ENCODE assay signal across 8 mouse cellular contexts in genomic region chrX:75415936-75416785, GRCm38 (mm10). TPM values are rescaled to one million over a fixed set of nuclear protein-coding genes. Genes with fewer than 3 reads are reported as not detected.
A peak's percentile ranks its signal among the peaks of the same experiment; 100 is the strongest.
DNase-seq lines count a peak whose midpoint lies in the region; ATAC-seq lines count a peak whose summit lies in the region.

TSS of gene Cmc4 (minus strand) at chrX:75416584.
TSS of gene Mtcp1 (minus strand) at chrX:75416588.
TSS of gene Brcc3 (plus strand) at chrX:75416628.

- no peaks in the 10 kb centered on the region for H3K27me3 ChIP-seq in heart, embryonic 13.5 days (replicated peaks)
- peaks cover 8% of the 10 kb centered on the region; the same call in 1 of the 2 replicates for H3K27me3 ChIP-seq in liver, embryonic 12.5 days (replicated peaks)
- H3K27me3 ChIP-seq in stomach, embryonic 15.5 days (replicated peaks) = no peaks in the 10 kb centered on the region

- H3K36me3 ChIP-seq in heart, embryonic 13.5 days = 0 out of 2 replicates have a peak, but pooled peaks cover 4% of the 10 kb centered on the region
- peaks cover 5% of the 10 kb centered on the region for H3K36me3 ChIP-seq in liver, embryonic 12.5 days
- no peaks in the 10 kb centered on the region for H3K36me3 ChIP-seq in stomach, embryonic 15.5 days

- no peaks in the 10 kb centered on the region for H3K4me1 ChIP-seq in heart, embryonic 13.5 days
- H3K4me1 ChIP-seq in liver, embryonic 12.5 days = peaks cover 3% of the 10 kb centered on the region; the same call in 1 of the 2 replicates
- no peaks in the 10 kb centered on the region for H3K4me1 ChIP-seq in stomach, embryonic 15.5 days

- peak within 1 kb of the TSS; percentile 62 for H3K4me3 ChIP-seq in heart, embryonic 13.5 days
- peak within 1 kb of the TSS; percentile 66 for H3K4me3 ChIP-seq in liver, embryonic 12.5 days
- H3K4me3 ChIP-seq in stomach, embryonic 15.5 days (replicated peaks) = peak within 1 kb of the TSS; percentile 53

- no peaks in the 10 kb centered on the region for H3K9me3 ChIP-seq in heart, embryonic 13.5 days
- no peaks in the 10 kb centered on the region for H3K9me3 ChIP-seq in liver, embryonic 12.5 days (replicated peaks)
- no peaks in the 10 kb centered on the region for H3K9me3 ChIP-seq in stomach, embryonic 15.5 days

- H3K9ac ChIP-seq in heart, embryonic 13.5 days = peak within 1 kb of the TSS; percentile 83
- peak within 1 kb of the TSS; percentile 78 for H3K9ac ChIP-seq in liver, embryonic 12.5 days
- H3K9ac ChIP-seq in stomach, embryonic 15.5 days = peak within 1 kb of the TSS; percentile 25; the same call in 1 of the 2 replicates

- 7% methylated on average over 48 of the region's 52 CpGs for WGBS in heart, embryonic 13.5 days
- WGBS in liver, embryonic 12.5 days (ENCODE audit: insufficient replicate concordance) = 8% methylated on average over 50 of the region's 52 CpGs
- 14% methylated on average over 52 of the region's 52 CpGs for WGBS in stomach, embryonic 15.5 days

- peak; percentile 98 for ATAC-seq in erythroid progenitor cell, adult 5-6 weeks (replicated peaks; ENCODE audit: low FRiP score, poor library complexity, severe bottlenecking)
- peak; percentile 100 for ATAC-seq in heart, embryonic 13.5 days (ENCODE audit: extremely low read depth, insufficient number of reproducible peaks, low FRiP score, low TSS enrichment)
- ATAC-seq in liver, embryonic 12.5 days = peak; percentile 99
- ATAC-seq in stomach, embryonic 15.5 days (ENCODE audit: insufficient read depth, low FRiP score, low read depth) = peak; percentile 99

- peak; percentile 93 for DNase-seq in CD4-positive helper T cell, adult 2 months (ENCODE audit: low read depth, low spot score)
- DNase-seq in brain, embryonic 18.5 days (ENCODE audit: low read depth, low spot score) = peak; percentile 74
- peak; percentile 92 for DNase-seq in kidney, postnatal 10 days
- peak; percentile 86 to 89 for DNase-seq in natural killer cell, adult 2 months (ENCODE audit: low spot score in 2 of 2)

- peak within 1 kb of the TSS; percentile 92 for H3K27ac ChIP-seq in heart, embryonic 13.5 days (replicated peaks)
- H3K27ac ChIP-seq in liver, embryonic 12.5 days = peak within 1 kb of the TSS; percentile 94
- H3K27ac ChIP-seq in stomach, embryonic 15.5 days = peak within 1 kb of the TSS; percentile 87

- H3K4me2 ChIP-seq in heart, embryonic 13.5 days = peak within 1 kb of the TSS; percentile 68
- peak within 1 kb of the TSS; percentile 61 for H3K4me2 ChIP-seq in liver, embryonic 12.5 days
- H3K4me2 ChIP-seq in stomach, embryonic 15.5 days = peak within 1 kb of the TSS; percentile 47

RNA-seq across cellular contexts. Expression of gene Cmc4, which starts in this region (rescaled TPM):
- total RNA-seq in erythroid progenitor cell, adult 5-6 weeks (2015; ENCODE audit: low replicate concordance) = 71.7 and 83.4 TPM in 2 replicates
- total RNA-seq in erythroid progenitor cell, adult 5-6 weeks (2017; ENCODE audit: low replicate concordance) = 25.9 and 54.6 TPM in 2 replicates
- 17.2 and 18.3 TPM in 2 replicates for polyA plus RNA-seq in heart, embryonic 13.5 days (2015; fragmentation: Nextera tagmentation; extraction: Ambion mirVana)
- polyA plus RNA-seq in liver, embryonic 12.5 days (2016; fragmentation: Nextera tagmentation; extraction: Ambion mirVana) = 16.3 and 16.9 TPM in 2 replicates
- polyA plus RNA-seq in stomach, embryonic 15.5 days (2015; fragmentation: Nextera tagmentation; extraction: Ambion mirVana) = 20.6 and 23.9 TPM in 2 replicates

RNA-seq across cellular contexts. Expression of gene Mtcp1, which starts in this region (rescaled TPM):
- 27.4 and 32.7 TPM in 2 replicates for total RNA-seq in erythroid progenitor cell, adult 5-6 weeks (2015; ENCODE audit: low replicate concordance)
- 62.5 and 68.3 TPM in 2 replicates for total RNA-seq in erythroid progenitor cell, adult 5-6 weeks (2017; ENCODE audit: low replicate concordance)
- 5.3 and 5.4 TPM in 2 replicates for polyA plus RNA-seq in heart, embryonic 13.5 days (2015; fragmentation: Nextera tagmentation; extraction: Ambion mirVana)
- polyA plus RNA-seq in liver, embryonic 12.5 days (2016; fragmentation: Nextera tagmentation; extraction: Ambion mirVana) = 6.3 TPM in 2 replicates
- polyA plus RNA-seq in stomach, embryonic 15.5 days (2015; fragmentation: Nextera tagmentation; extraction: Ambion mirVana) = 9.0 and 10.6 TPM in 2 replicates

RNA-seq across cellular contexts. Expression of gene Brcc3, which starts in this region (rescaled TPM):
- 27.4 and 53.7 TPM in 2 replicates for total RNA-seq in erythroid progenitor cell, adult 5-6 weeks (2015; ENCODE audit: low replicate concordance)
- 35.6 and 43.5 TPM in 2 replicates for total RNA-seq in erythroid progenitor cell, adult 5-6 weeks (2017; ENCODE audit: low replicate concordance)
- 45.9 and 57.7 TPM in 2 replicates for polyA plus RNA-seq in heart, embryonic 13.5 days (2015; fragmentation: Nextera tagmentation; extraction: Ambion mirVana)
- 46.3 and 47.8 TPM in 2 replicates for polyA plus RNA-seq in liver, embryonic 12.5 days (2016; fragmentation: Nextera tagmentation; extraction: Ambion mirVana)
- 69.8 and 74.4 TPM in 2 replicates for polyA plus RNA-seq in stomach, embryonic 15.5 days (2015; fragmentation: Nextera tagmentation; extraction: Ambion mirVana)

Comparison
In these comparisons a context has a peak if more than half of its experiments do, and no peak if none do; other contexts are left out.
1. Peak in every context shown above with its lines: DNase-seq, ATAC-seq, H3K4me3 ChIP-seq and H3K27ac ChIP-seq.
2. H3K9ac ChIP-seq: peak in every context shown above with its lines; median percentile 83 in heart, embryonic 13.5 days; 78 in liver, embryonic 12.5 days; 25 in stomach, embryonic 15.5 days.